Mouse (Mus musculus) ovary, postnatal 10 days (tissue): Measurements from ENCODE around the gene Gm14548.
"Not testable (repeated sequence)": the region's sequence is repeated elsewhere in the genome, so short reads cannot be mapped to it uniquely, and the experiment has no call there.

Experiments used
- DNase-seq: peaks from one replicate; pipeline ENCODE4 v3.0.0; 2022; ENCODE audit warnings: low spot score

Gene Gm14548

DNA sequence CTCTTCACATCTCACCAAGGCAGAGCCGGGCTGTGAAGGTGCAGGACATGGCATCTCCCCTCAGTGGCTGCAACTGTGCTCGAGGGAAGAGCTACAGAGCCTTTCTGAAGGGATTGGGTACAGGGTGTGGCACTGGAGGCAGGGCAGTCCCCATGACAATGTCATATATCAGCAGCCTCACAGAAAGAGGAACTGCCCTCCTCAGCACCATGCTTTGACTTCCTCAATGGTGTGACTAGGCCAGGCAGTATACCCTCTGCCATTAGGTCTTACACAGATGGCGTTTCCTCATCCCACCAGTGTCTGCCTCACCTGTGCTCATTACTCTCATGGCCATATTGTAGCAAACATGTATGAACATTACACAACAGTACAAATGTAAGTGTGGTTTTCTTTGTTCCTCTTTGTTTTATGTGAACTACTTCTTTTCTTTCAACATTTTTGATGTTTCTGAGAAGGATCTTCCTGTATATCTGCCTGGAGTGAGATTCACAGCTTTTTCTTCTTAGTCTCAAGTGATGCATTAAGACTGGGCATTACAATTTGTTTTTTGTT lies at the start of gene Gm14548:
Gene Gm14548, minus strand, starts transcription at position 85 of the 555 bp plus-strand sequence.
- not testable (repeated sequence) for DNase-seq

DNA sequence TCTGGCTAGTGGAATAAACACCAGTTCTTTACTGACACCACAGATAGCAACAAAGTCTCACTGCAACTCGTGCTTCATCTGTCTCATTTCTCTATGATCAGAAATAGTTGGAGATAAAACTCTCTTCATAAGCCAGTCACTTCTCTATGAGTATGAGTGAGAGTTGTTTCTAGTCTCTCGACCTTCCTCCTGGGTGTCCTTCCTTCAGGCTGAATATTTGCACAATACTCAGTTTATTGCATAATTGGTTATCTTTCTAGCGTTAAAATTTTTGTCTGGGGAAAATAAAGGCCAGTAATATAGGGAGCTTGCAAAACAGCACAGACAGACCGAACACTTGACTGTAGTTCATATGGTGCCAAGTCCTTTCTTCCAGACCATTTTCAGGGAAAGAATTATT lies 48.2 kb upstream of the Gm14548 start:
- no peak for DNase-seq

- DNase-seq = no peak
Measured at GRCm38 (mm10) chr7:3940915-3941314, 43.0 kb upstream of the Gm14548 start.

- no peak for DNase-seq
Measured at GRCm38 (mm10) chr7:3939866-3940525, 42.1 kb upstream of the Gm14548 start.

GRCm38 (mm10) chr7:3935473-3935872 lies 37.6 kb upstream of the Gm14548 start:
- not testable (repeated sequence) for DNase-seq

GRCm38 (mm10) chr7:3915387-3915786 lies 17.5 kb upstream of the Gm14548 start, which contains the start of gene Lilra6:
Gene Lilra6 (minus strand): TSS chr7:3915503.
- not testable (repeated sequence) for DNase-seq

- DNase-seq = no peak
Measured at GRCm38 (mm10) chr7:3903704-3904103, 5.8 kb upstream of the Gm14548 start.

DNA sequence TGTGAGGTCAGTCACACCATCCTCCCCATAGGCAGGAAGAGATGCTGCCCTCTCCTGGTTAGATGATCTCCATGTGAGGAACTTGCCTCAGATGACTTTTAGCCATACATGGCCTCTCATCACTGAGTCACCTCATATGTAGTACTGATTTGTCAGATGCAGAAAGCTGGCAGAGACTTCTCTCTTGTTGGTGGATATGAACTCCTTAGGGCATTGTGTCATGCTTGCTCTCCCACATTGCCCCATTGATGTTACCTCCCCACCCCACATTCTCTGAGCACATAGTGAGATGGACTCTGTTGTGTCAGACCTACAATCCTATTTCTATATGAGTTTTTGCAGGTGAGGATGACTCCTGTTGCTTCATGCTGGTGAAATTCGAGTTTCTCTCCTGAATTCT lies 22.9 kb downstream of the Gm14548 start:
- DNase-seq = not testable (repeated sequence)

DNA sequence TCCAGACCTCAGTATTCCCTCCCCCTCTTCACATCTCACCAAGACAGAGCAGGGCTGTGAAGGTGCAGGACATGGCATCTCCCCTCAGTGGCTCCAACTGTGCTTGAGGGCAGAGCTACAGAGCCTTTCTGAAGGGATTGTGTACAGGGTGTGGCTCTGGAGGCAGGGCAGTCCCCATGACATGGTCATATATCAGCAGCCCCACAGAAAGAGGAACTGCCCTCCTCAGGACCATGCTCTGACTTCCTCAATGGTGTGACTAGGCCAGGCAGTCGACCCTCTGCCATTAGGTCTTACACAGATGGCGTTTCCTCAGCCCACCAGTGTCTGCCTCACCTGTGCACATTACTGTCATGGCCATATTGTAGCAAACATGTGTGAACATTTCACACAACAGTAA lies 53.0 kb downstream of the Gm14548 start, which contains the start of gene Pira2:
Gene Pira2, minus strand, starts transcription at position 101 of the 400 bp plus-strand sequence.
- not testable (repeated sequence) for DNase-seq

DNA sequence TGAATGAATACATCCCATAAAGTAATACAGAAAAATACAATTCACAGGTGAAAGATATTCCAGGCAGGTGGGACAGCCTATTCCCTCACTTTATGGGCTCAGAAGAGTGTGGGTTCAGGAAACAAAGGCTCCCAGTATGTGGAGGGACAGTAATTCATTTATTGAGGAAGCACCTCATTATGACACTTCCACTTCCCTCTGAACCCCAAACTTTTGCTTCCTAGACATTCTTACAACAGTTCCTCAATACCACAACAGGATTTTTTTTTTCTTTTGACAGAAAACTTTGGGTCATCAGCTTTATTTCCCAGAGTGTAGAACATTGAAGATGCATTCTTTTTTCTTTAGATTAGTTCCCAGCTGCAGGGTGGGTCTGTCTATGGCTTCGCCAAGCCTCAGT lies 60.1 kb downstream of the Gm14548 start:
- not testable (repeated sequence) for DNase-seq
